Mouse (Mus musculus): ENCODE data around the gene Clec4b2.
"Not testable (repeated sequence)": the region's sequence is repeated elsewhere in the genome, so short reads cannot be mapped to it uniquely, and the experiment has no call there.

Gene Clec4b2

DNA sequence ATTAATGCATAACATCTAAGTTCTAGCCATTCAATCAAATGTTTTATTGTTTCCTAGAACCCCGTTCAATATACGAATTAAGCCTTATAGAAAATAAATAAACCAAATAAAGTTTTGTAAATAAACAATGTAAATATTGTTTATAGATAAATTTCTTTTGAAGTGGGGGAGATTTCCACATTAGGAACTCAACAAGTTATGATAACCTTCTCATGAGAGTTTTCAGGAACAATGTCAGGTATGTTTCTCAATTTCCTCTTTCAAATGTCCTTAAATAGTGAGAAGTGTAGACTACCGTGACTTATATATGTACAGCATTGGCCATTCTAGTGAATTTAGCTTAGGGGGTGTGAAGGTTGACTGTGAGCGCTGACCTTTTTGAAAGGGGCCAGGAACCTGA lies at the start of gene Clec4b2:
Gene Clec4b2 (plus strand): TSS at position 301 of the 400 bp plus-strand sequence.
- in situ Hi-C loops (cut with MboI, MseI) = no loop called here

DNA sequence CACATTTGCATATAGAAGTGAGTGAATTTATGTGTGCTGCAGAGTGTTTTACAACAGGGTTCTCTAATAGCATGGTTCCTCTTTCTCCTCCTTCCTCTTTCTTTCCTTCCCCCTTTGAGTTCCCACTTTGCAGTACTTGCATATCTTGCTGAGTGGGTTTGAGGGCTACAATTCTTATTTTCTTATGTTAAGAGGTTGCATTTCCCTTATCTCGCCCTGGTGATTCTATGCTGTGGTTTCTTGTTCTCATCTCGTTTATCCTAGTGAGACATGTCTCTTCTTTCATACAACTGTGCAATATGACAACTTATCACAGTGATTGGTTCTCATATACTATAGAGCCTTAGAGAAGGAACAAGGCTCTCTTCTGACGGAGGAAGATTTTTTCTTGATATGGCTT lies 49.5 kb upstream of the Clec4b2 start:
- in situ Hi-C loops (cut with MboI, MseI) = no loop called here

DNA sequence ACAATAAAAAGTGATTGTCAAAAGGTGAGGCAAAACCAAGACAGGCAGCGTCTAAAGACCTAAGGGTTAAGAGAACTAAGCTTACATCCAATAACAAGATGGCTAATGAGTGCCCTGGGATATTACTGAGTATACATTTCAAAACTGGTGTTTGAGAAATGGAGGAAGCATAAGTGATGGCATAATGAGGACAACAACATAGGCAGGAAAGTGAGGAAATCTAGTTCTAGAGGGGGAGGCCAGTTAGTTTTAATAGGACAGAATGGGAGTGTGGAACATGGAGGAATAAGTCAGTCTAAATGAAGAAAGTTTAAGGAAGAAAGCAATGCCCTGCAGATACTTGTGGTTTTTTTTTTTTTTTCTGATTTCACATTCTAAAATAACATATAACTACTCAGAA lies 45.5 kb upstream of the Clec4b2 start:
- in situ Hi-C loops (cut with MboI, MseI) = no loop called here

DNA sequence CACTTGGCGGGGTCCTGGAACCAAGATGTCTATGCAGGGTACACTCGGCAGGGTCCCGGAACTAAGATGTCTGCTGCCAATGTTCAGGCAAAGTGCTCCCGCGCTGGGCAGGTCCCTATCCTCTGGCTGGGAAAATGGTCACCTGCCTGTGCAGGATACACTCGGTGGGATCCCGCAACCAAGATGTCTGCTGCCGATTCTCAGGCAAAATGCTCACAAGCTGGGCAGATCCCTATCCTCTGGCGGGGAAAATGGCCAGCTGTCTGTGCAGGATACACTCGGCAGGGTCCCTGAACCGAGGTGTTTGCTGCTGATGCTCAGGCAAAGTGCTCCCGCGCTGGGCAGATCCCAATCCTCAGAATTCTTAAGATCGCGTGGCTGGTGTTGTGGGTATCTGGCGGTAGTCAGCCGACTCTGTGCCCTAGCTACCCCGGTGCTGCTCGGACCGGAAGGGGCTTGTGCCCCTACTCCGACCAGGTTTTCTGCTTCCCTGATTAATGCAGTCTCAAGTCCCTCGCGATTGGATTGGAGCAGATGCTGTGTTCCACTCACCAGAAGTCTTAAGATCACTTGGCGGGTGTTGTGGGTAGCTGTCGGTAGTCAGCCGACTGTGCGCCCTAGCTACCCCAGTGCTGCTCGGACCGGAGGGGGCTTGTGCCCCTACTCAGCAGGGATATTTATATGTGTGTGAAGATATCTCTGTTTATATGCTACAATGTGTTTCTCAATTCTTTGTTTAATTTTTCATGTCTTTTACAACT lies 34.7 kb upstream of the Clec4b2 start:
- in situ Hi-C loops (cut with MboI, MseI) = not testable (repeated sequence)

DNA sequence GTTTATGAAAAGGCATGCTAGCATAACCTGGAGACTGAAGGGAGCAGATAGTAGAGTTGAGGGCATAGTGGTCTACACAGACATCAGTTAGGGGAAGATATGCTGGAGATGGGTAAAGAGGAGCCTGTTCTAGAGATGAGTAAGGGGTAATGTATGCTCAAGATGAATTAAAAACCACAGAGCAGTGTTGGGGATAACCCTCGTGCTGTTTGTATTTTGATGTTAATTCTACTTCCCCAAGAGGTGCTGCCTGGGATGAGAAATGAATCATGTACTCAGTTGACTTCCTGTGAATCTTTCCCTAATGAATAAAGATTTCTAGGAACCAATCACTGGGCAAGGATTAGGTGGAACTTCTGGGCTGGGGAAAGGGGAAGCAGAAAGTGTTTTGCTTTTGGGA lies 2.6 kb upstream of the Clec4b2 start:
- in situ Hi-C loops (cut with MboI, MseI) = no loop called here

DNA sequence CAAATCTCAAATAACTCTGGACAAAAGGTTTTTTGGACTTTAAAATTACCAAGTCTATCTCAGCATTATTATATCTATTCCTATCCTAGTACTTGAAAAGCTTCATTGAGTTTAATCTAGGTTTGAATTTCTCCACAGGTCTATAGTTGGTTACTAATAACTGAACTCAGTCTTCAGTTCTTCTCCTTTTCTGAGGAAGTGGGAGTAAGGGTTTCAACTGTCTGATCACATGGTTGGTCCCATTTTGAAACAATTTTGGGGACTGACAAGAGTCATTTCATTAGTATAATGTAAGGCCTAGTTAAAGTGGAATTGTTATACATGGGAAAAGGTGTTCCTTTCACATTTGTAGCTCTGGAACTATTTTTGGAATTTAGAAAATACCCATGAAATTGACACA lies 1.7 kb upstream of the Clec4b2 start:
- in situ Hi-C loops (cut with MboI, MseI) = no loop called here

DNA sequence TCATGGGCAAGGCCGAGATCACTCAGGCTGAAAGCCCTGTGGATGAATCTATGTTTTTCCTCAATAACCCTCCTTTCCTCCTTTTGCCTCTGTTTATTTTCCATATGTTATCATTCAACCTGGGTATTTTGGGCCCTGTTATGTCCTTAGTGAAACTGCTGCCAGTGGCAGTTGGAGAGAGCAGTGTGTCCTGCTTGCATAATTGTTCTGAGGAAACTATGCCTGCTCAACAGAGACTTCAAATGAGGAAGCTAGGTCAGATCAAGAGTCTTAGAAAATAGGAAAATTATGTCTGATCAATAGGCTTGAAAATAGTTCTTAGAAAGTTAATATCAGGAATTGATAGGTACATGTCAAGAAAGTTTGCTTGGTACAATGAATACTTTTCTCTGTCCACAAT lies 2.9 kb downstream of the Clec4b2 start:
- in situ Hi-C loops (cut with MboI, MseI) = no loop called here

DNA sequence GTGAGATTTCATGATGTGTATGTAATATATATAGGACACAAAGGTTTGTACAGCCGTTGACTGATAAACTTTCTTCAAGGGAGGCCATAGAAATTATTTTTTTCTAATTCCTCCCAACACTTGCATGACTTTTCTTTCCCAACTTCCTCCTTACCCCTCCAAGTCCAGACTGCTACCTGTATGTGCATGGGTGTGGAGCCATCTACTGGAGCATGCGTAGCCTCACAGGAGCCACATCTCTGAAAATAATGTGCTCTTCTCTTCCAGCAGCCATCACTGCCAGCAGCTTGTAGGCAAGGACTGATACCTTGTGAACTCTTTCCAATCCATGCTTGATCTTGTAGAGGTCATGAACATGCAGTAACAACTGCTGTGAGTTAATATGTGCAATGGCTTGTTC lies 12.2 kb downstream of the Clec4b2 start:
- in situ Hi-C loops (cut with MboI, MseI) = not testable (repeated sequence)

DNA sequence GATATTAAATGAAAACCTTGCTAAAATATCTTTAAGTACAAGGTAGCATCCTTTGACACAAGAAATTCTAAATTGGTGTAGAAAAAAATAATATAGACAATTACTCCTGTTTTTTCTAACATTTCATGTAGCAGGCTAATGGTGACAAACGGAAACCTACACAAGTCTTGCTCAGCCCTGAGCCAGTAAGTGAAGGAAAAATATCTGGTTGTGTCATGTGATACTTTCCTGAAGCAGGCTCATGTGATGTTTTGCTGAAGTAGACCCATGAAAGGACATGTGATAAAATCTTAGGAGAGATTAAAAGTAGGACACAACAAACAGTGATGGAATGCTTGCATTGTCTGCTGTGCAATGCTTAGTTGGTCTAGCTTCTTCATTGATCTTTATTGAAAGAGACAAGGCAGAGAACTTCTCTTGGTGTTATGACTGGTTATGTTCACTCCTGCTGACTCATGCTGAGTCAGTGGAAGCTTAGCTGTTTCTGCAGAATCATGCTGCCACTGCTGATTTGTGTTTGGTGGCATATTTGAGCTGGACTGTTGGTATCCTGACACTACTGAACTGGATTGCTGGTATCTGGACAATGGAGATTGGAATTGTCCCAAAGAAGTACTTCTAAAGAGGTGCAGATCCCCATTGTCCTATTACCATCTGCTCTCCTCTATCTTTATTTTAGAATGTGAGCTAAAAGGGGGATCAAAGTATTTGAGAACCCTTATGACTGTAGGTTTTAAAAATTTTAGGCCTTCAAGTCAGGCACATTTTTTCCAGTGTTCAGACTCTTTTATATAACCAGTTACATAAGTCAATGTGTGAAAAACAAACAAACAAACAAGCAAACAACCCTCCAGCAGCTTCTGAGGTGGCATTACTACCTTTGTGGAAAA lies 34.7 kb downstream of the Clec4b2 start:
- in situ Hi-C loops (cut with MboI, MseI) = no loop called here

DNA sequence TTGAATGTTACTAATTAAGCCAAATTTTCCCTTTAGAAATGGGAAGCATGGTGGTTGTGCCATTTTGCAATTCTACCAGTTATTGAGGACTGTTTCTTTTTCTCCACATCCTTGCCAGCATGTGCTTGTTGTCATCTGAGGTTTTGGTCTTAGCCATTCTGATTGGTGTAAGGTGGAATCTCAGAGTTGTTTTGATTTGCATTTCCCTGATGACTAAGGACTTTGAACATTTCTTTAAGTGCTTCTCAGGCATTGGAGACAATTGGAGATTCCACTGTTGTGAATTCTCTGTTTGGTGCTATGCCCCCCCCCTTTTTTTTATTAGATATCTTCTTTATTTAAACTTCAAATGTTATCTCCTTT lies 35.4 kb downstream of the Clec4b2 start:
- in situ Hi-C loops (cut with MboI, MseI) = not testable (repeated sequence)

DNA sequence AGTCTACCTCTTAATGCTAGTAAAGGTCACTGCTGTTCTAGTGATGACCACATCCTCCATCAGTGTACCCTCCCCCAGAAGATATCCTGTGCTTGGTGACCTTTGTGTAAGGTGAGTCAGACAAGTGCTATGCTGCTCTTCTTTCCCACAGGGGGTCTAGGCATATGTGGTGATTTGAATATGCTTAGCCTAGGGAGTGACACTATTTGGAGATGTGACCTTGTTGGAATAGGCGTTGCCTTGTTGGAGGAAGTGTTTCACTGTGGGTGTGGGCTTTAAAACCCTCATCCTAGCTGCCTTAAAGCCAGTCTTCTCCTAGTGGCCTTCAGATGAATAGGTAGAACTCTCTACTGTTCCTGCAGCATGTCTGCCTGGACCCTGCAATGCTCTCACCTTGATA lies 39.0 kb downstream of the Clec4b2 start:
- in situ Hi-C loops (cut with MboI, MseI) = no loop called here

DNA sequence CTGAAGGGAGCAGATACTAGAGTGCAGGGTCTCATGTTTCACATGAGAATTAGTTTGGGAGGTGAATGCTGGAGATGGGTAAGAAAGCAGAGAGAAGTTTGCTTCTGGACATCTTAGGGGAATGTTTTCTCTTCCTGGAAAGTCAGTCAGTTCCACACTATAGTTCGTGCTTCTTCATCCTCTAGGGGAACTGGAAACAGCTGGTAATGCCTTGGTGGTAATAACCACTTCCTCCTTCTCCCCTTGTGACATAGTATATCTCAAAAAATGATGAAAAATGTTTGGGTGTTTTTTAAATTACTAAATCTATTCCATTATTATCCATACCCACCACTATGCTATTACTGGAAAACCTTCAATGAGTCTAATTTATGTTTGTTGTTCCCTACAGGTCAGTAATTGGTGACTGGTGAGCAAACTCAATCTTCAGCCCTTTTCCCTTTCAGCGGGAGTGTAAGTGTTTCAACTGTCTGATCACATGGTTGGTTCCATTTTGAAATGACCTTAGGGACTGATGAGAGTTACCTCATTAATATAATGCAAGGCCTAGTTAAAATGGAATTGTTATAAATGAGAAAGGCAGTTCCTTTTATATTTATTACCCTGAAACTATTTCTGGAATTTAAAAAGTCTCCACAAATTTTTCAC lies 55.0 kb downstream of the Clec4b2 start:
- in situ Hi-C loops (cut with MboI, MseI) = no loop called here

DNA sequence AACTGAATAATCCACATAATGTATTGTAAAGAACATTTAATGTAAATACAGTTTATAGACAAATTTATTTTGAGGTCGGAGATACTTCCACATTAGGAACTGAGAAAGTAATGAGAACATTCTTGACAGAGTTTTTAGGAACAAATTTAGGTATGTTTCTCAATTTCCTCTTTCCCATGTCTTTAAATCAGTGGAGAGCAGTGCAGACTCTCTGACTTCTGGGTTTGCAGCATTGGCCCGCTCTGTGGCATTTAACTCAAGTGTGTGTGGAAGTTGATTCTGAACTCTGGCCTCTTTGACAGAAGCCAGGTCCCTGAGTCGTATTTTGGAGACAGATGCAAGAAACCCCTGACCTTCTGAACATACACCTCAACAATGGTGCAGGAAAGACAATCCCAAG lies 57.0 kb downstream of the Clec4b2 start, which contains the start of gene Clec4n:
Gene Clec4n (plus strand): TSS at position 200 of the 400 bp plus-strand sequence.
- in situ Hi-C loops (cut with MboI, MseI) = no loop called here

DNA sequence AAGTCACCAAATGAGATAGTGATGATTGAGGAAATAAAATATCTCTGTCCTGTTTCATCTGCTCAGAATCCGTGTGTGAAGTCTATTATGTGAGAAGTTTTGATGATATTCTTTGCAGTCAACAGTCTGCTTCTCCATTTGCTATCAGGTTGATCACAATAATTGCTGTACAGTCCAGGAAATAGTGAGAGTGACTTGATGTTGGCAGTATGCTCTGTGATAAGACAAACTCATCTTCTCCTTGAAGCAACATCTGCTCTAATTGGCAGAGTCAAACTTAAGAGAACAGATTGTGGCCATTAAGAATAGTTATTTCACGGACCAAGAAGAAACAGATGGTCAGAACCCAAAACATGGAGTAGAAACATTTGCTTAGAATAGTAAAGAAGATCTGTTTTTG lies 58.5 kb downstream of the Clec4b2 start:
- in situ Hi-C loops (cut with MboI, MseI) = no loop called here

DNA sequence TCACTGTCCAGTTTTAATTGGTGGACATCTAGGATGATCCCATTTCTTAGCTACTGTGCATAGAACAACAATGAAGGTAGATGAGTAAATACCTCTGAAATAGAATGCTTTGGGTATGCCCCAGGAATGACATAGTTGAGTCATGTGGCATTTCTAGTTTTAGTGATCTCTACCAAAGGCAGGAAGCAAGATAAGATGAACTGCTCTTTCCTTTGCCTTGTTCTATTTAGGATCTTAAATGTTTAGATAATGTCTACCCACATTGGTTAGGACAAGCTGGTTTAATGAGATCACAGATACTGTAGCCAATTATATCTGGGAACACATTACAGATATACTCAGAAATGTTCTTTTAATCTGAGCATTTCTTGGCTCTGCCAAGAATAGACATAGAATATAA lies 64.9 kb downstream of the Clec4b2 start:
- in situ Hi-C loops (cut with MboI, MseI) = no loop called here

DNA sequence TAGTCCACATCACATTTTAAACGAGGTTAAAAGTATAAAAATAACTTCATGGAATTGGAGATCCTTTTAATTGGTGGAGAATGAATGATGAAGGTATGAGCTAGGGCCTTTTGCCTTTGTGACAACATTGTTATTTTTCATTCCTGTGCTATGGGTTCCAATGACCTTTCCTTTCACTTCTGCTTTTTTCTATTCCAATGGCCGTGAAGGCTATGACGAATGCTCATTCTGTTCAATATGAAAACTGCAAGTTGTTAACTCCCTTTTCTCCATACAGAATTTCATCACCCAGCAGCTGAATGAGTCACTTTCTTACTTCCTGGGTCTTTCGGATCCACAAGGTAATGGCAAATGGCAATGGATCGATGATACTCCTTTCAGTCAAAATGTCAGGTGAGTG lies 71.5 kb downstream of the Clec4b2 start:
- in situ Hi-C loops (cut with MboI, MseI) = no loop called here

DNA sequence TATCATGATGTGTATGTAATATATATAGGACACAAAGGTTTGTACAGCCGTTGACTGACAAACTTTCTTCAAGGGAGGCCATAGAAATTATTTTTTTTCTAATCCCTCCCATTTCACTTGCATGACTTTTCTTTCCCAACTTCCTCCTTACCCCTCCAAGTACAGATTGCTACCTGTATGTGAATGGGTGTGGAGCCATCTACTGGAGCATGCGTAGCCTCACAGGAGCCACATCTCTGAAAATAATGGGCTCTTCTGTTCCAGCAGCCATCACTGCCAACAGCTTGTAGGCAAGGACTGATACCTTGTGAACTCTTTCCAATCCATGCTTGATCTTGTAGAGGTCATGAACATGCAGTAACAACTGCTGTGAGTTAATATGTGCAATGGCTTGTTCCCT lies 76.2 kb downstream of the Clec4b2 start:
- in situ Hi-C loops (cut with MboI, MseI) = not testable (repeated sequence)

DNA sequence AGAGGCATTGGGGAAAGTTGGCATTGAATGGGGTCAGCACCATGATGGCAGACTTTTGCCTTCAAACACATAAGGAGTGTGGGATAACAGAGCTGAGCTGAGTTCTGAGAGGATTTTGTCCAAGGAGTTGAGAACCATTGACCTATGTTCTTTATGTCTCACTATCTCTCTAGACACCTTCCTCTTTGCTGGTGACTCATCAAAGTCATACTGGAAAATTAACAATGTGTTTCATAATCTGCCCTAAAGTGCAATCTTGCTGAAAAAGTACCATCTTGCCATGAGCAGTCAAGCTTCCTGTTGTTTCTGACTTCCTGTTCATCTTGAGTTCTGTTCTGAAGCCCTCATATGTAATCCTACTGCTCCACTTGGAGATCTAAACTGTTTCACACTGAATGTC lies 80.0 kb downstream of the Clec4b2 start:
- in situ Hi-C loops (cut with MboI, MseI) = no loop called here

All from T-helper 2 cell (primary cell).